Mouse (Mus musculus): Measurements from ENCODE around the gene Foxn3. TPM values are rescaled to one million over a fixed set of nuclear protein-coding genes. Genes with fewer than 3 reads are reported as not detected.

The Foxn3 gene
- polyA plus RNA-seq, 1 experiment from 2014 or later, result 63.5 TPM

DNA sequence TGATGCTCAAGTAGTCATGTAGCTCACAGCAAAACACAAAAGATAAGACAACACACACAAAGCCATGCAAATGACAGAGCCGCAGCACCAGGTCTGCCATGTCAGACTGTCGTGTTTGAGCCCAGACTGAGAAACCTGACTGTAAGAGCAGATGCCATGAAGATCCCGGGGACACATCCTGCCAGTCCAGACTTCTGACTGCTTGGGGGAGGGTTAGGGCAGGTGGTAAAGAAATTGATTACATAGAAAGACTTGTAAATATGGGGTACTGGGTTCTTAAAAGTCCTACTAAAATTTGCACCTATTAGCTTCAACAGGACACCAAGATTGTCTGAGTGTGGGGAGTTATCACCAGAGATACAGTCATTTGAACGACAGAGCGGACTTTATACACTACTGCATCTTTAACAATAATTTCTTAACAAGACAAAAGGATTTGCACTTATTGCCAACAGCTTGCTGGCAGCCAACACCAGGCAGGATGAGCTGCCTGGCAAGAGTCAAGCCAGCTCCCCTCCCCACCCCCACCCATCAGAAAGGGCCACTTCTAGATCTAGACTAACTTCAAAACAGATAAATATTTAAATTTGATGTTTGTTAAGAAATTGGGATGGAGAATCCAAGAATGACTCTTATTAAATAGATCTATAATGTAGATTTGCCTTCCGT is 256.7 kb downstream of the Foxn3 start:
- Histone ChIP-seq H3K9ac (no peak overlapping the region), H3K4me3 (no peak overlapping the region), H3K27me3 (no peaks in the 10 kb centered on the region), H3K4me1 (peaks cover 18% of the 10 kb centered on the region), H3K9me3 (no peaks in the 10 kb centered on the region), H3K4me2 (no peak overlapping the region), H3K27ac (0 out of 2 replicates have a peak overlapping the region, but pooled peaks have one; percentile 3), H3K36me3 (no peaks in the 10 kb centered on the region)
- WGBS, result 59% methylated on average over 6 of the region's 6 CpGs
- ATAC-seq (ENCODE audit: borderline replicate concordance, extremely low read depth, low FRiP score, low TSS enrichment), result no peak

- Histone ChIP-seq H3K36me3 (no peaks in the 10 kb centered on the region), H3K4me1 (peaks cover 18% of the 10 kb centered on the region), H3K4me2 (no peak overlapping the region), H3K4me3 (no peak overlapping the region), H3K27me3 (no peaks in the 10 kb centered on the region), H3K27ac (peak overlapping the region; percentile 3; the same call in 1 of the 2 replicates), H3K9ac (no peak overlapping the region), H3K9me3 (no peaks in the 10 kb centered on the region)
- no peak for ATAC-seq (ENCODE audit: borderline replicate concordance, extremely low read depth, low FRiP score, low TSS enrichment)
- 45% methylated on average over 14 of the region's 14 CpGs for WGBS
Measured at GRCm38 (mm10) chr12:99305784-99306535, 257.4 kb downstream of the Foxn3 start.

- Histone ChIP-seq H3K36me3 (no peaks in the 10 kb centered on the region), H3K4me1 (peaks cover 18% of the 10 kb centered on the region), H3K27me3 (no peaks in the 10 kb centered on the region), H3K4me3 (no peak overlapping the region), H3K4me2 (no peak overlapping the region), H3K27ac (no peak overlapping the region), H3K9me3 (no peaks in the 10 kb centered on the region), H3K9ac (no peak overlapping the region)
- ATAC-seq (ENCODE audit: borderline replicate concordance, extremely low read depth, low FRiP score, low TSS enrichment), result no peak
- 74% methylated on average over 2 of the region's 2 CpGs for WGBS
Measured at GRCm38 (mm10) chr12:99305324-99305723, 258.1 kb downstream of the Foxn3 start.

GRCm38 (mm10) chr12:99304056-99304455 is 259.3 kb downstream of the Foxn3 start:
- ATAC-seq (ENCODE audit: borderline replicate concordance, extremely low read depth, low FRiP score, low TSS enrichment), result no peak
- peaks cover 18% of the 10 kb centered on the region for H3K4me1 ChIP-seq
- H3K9ac ChIP-seq, result no peak overlapping the region
- no peaks in the 10 kb centered on the region for H3K9me3 ChIP-seq
- H3K36me3 ChIP-seq, result no peaks in the 10 kb centered on the region
- no peak overlapping the region for H3K4me2 ChIP-seq
- H3K4me3 ChIP-seq, result no peak overlapping the region
- no peaks in the 10 kb centered on the region for H3K27me3 ChIP-seq
- 86% methylated on average over 5 of the region's 5 CpGs for WGBS
- H3K27ac ChIP-seq, result no peak overlapping the region

DNA sequence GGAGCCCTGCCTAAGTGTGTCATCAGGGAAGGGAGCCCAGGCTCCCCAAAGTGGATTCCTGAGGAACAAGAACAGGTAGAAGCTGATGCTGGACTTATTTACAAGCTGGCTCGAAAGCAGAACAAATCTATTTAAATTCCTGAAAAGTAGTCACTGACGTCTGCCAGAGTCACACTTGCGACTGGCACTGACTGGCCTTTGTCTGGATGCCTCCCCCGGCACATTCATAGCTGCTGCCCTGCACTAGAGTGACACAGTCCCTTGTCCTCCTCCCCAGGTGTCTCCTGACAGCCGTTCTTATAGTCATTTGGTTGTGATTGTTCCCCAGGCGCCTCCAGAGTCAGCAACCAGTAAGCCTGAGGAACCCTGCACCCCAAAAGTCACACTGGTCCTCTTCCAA is 259.8 kb downstream of the Foxn3 start:
- H3K4me3 ChIP-seq, result no peak overlapping the region
- H3K27me3 ChIP-seq, result no peaks in the 10 kb centered on the region
- no peak for ATAC-seq (ENCODE audit: borderline replicate concordance, extremely low read depth, low FRiP score, low TSS enrichment)
- H3K4me1 ChIP-seq, result peaks cover 20% of the 10 kb centered on the region
- no peak overlapping the region for H3K27ac ChIP-seq
- no peaks in the 10 kb centered on the region for H3K9me3 ChIP-seq
- H3K36me3 ChIP-seq, result no peaks in the 10 kb centered on the region
- H3K4me2 ChIP-seq, result no peak overlapping the region
- no peak overlapping the region for H3K9ac ChIP-seq
- 69% methylated on average over 6 of the region's 6 CpGs for WGBS

GRCm38 (mm10) chr12:99299900-99300299 is 263.5 kb downstream of the Foxn3 start:
- H3K4me2 ChIP-seq, result no peak overlapping the region
- no peaks in the 10 kb centered on the region for H3K9me3 ChIP-seq
- H3K9ac ChIP-seq, result no peak overlapping the region
- 54% methylated on average over 4 of the region's 4 CpGs for WGBS
- H3K36me3 ChIP-seq, result no peaks in the 10 kb centered on the region
- no peak overlapping the region for H3K4me3 ChIP-seq
- H3K27ac ChIP-seq, result no peak overlapping the region
- peaks cover 9% of the 10 kb centered on the region; the same call in 1 of the 2 replicates for H3K4me1 ChIP-seq
- no peak for ATAC-seq (ENCODE audit: borderline replicate concordance, extremely low read depth, low FRiP score, low TSS enrichment)
- H3K27me3 ChIP-seq, result no peaks in the 10 kb centered on the region

GRCm38 (mm10) chr12:99298851-99299600 is 264.4 kb downstream of the Foxn3 start:
- H3K27me3 ChIP-seq, result no peaks in the 10 kb centered on the region
- no peak for ATAC-seq (ENCODE audit: borderline replicate concordance, extremely low read depth, low FRiP score, low TSS enrichment)

DNA sequence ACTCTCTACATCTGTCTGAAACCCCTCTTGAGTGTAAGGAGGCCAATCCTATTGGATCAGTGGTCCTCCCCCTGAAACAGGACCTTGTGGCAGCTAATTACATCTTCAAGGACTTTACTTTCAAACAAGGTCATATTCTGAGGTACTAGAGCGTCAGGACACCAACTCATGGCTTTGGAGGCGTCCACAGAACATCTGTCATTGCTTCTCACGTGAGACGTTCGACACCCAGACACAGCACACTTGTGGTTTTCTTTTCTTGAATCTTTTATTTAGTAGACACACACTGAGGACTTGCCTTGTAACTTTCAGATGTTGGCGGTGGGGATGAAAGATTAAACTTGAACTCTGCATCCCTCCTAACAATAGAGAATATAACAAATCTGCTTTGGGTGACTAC is 265.1 kb downstream of the Foxn3 start:
- 79% methylated on average over 6 of the region's 6 CpGs for WGBS
- Histone ChIP-seq H3K4me2 (no peak overlapping the region), H3K9me3 (no peaks in the 10 kb centered on the region), H3K9ac (no peak overlapping the region), H3K36me3 (no peaks in the 10 kb centered on the region), H3K4me3 (no peak overlapping the region), H3K27ac (no peak overlapping the region), H3K27me3 (no peaks in the 10 kb centered on the region), H3K4me1 (peaks cover 25% of the 10 kb centered on the region)
- no peak for ATAC-seq (ENCODE audit: borderline replicate concordance, extremely low read depth, low FRiP score, low TSS enrichment)

More at GRCm38 (mm10) chr12:99298851-99299600, 264.4 kb downstream of the Foxn3 start:
- H3K27ac ChIP-seq, result no peak overlapping the region
- H3K4me2 ChIP-seq, result no peak overlapping the region
- H3K9me3 ChIP-seq, result no peaks in the 10 kb centered on the region
- no peak overlapping the region for H3K9ac ChIP-seq
- WGBS, result 47% methylated on average over 12 of the region's 12 CpGs
- H3K4me3 ChIP-seq, result no peak overlapping the region
- no peaks in the 10 kb centered on the region for H3K36me3 ChIP-seq
- H3K4me1 ChIP-seq, result peaks cover 18% of the 10 kb centered on the region; the same call in 1 of the 2 replicates

GRCm38 (mm10) chr12:99297792-99298191 is 265.6 kb downstream of the Foxn3 start:
- ATAC-seq (ENCODE audit: borderline replicate concordance, extremely low read depth, low FRiP score, low TSS enrichment), result no peak

DNA sequence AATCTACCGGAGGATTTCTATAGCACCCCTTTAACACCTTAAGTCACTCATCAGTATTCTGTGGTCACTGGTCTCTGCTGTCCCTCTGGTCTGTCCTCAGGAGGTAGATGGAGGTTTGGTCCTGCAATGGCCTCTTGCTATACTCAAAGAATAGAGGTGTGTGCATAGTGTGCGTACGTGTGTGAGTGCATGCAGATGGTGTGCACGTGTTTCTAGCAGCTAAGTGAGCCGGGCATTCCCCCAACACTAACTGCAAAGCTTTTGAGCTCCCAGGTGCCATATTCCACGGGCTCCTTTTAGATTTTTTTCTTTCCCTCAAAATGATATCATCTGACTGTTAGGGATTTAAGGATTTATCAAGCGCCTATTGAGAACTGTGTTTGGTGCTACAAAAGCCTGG is 269.9 kb downstream of the Foxn3 start:
- H3K27ac ChIP-seq, result no peak overlapping the region
- H3K27me3 ChIP-seq, result no peaks in the 10 kb centered on the region
- no peaks in the 10 kb centered on the region for H3K9me3 ChIP-seq
- H3K9ac ChIP-seq, result no peak overlapping the region
- no peak for ATAC-seq (ENCODE audit: borderline replicate concordance, extremely low read depth, low FRiP score, low TSS enrichment)
- H3K4me3 ChIP-seq, result no peak overlapping the region
- peaks cover 24% of the 10 kb centered on the region for H3K4me1 ChIP-seq
- H3K4me2 ChIP-seq, result no peak overlapping the region
- no peaks in the 10 kb centered on the region for H3K36me3 ChIP-seq
- 74% methylated on average over 7 of the region's 7 CpGs for WGBS

More at GRCm38 (mm10) chr12:99297792-99298191, 265.6 kb downstream of the Foxn3 start:
- H3K36me3 ChIP-seq, result no peaks in the 10 kb centered on the region
- H3K27me3 ChIP-seq, result no peaks in the 10 kb centered on the region
- no peak overlapping the region for H3K4me2 ChIP-seq
- no peaks in the 10 kb centered on the region for H3K9me3 ChIP-seq
- H3K9ac ChIP-seq, result no peak overlapping the region
- no peak overlapping the region for H3K4me3 ChIP-seq
- WGBS, result 67% methylated on average over 2 of the region's 2 CpGs
- no peak overlapping the region for H3K27ac ChIP-seq
- peaks cover 29% of the 10 kb centered on the region for H3K4me1 ChIP-seq

- H3K4me1 ChIP-seq, result peaks cover 23% of the 10 kb centered on the region
- ATAC-seq (ENCODE audit: borderline replicate concordance, extremely low read depth, low FRiP score, low TSS enrichment), result no peak
- WGBS, result 63% methylated on average over 6 of the region's 6 CpGs
- no peak overlapping the region for H3K27ac ChIP-seq
- H3K9me3 ChIP-seq, result no peaks in the 10 kb centered on the region
- no peak overlapping the region for H3K4me3 ChIP-seq
- no peak overlapping the region for H3K9ac ChIP-seq
- H3K4me2 ChIP-seq, result no peak overlapping the region
- H3K27me3 ChIP-seq, result no peaks in the 10 kb centered on the region
- H3K36me3 ChIP-seq, result no peaks in the 10 kb centered on the region
Measured at GRCm38 (mm10) chr12:99292152-99292551, 271.2 kb downstream of the Foxn3 start.

DNA sequence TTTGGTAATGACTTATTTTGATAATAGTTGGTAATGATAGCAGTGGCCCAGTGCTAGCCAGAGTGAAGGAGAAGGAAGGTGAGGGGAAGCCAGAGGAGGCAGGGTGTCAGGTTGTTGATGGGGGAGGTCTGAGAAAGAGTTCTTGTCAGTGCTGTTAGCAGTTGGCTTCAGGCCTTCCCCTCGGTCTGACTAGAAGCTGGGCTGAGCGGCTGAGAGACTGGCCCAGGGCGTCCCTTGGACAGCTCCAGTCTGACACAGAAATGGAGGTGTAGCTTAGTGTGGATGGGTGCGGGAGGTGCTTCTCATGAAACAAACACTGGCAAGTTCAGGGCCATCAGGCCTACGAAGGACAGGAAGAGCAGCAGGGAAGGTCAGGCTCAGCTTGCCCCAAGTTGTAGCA is 276.3 kb downstream of the Foxn3 start:
- no peak overlapping the region for H3K27ac ChIP-seq

More for the DNA sequence above, 276.3 kb downstream of the Foxn3 start:
- Histone ChIP-seq H3K4me1 (peaks cover 22% of the 10 kb centered on the region), H3K9me3 (no peaks in the 10 kb centered on the region), H3K36me3 (no peaks in the 10 kb centered on the region), H3K27me3 (no peaks in the 10 kb centered on the region), H3K4me2 (no peak overlapping the region), H3K4me3 (no peak overlapping the region), H3K9ac (no peak overlapping the region)
- ATAC-seq (ENCODE audit: borderline replicate concordance, extremely low read depth, low FRiP score, low TSS enrichment), result no peak
- WGBS, result 62% methylated on average over 5 of the region's 5 CpGs

Measured in lung, embryonic 15.5 days (tissue).